Mouse (Mus musculus): ENCODE data around the gene Zfp36. TPM values are rescaled to one million over a fixed set of nuclear protein-coding genes. Genes with fewer than 3 reads are reported as not detected.

The Zfp36 gene
- 4.7 and 6.3 TPM in 2 replicates for polyA plus RNA-seq (2015; fragmentation: Nextera tagmentation; extraction: Ambion mirVana)

DNA sequence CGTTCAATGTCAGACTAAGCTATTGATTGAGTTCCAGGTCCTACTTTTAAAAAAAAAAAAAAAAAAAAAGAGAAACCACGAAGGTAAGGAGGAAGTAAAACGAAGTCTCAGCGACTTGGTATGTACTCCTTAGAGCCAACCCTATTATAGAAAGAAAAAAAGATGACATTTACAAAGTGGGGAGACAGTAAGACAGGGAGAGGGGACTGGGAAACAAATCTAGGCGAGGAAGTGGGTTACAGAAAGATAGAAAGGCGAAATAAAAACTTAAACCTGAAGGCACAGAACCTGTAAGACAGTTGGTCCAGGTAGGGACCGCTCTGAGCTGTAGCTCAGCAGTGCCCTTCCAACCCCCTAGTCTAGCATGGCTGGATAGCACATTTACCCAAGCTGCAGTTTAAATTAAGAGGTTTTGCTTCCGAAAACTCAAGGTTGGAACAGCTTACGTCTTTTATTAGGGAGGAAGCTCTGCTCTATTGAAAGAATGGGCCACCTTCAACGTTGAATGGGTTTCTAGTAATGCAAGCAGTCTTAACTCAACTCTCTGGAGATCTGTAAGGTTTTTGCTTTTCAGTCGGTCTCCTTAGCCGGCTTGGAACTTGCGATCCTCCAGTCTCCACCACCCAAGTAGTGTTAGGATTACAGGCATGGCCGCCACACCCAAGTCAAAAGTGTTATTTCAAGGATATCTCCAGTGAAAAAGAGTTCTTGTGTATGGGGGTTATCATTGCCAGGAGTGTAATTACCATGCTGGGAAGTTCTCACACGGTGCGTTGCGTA, at the start of gene Zfp36:
Zfp36 (minus strand) TSS at position 17 of the 780 bp plus-strand sequence.
- Histone ChIP-seq H3K4me1 (replicated peaks) (peaks cover 95% of the 10 kb centered on the region), H3K4me2 (peak within 1 kb of the TSS; percentile 92)
- WGBS (ENCODE audit: insufficient replicate concordance), result 27% methylated on average over 17 of the region's 17 CpGs

DNA sequence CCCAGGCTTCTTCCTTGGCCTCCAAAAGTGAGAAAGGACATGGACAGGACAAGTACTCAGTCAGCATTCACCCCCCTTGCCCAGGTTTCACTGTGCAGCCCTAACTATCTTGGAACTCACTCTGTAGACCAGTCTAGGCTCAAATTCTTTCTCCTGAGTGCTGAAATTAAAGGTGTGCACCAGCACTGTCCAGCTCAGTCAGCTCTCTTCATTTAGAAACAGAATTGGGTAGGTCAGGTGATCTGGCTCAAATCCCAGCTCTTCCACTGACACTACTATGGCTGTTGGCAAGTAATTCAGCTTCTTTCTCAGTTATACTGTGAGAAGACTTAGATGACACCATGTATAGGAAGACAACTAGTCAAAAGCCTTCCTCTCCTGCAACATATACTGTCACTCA, 47.7 kb upstream of the Zfp36 start:
- Histone ChIP-seq H3K9ac (no peak overlapping the region), H3K9me3 (replicated peaks) (no peaks in the 10 kb centered on the region), H3K4me2 (no peak overlapping the region), H3K36me3 (peaks cover 26% of the 10 kb centered on the region), H3K4me3 (replicated peaks) (no peak overlapping the region), H3K27ac (no peak overlapping the region), H3K27me3 (no peaks in the 10 kb centered on the region), H3K4me1 (replicated peaks) (peaks cover 37% of the 10 kb centered on the region)
- DNase-seq, result no peak
- no peak for ATAC-seq (ENCODE audit: low read depth)

More for the DNA sequence above, at the start of gene Zfp36:
- Histone ChIP-seq H3K9me3 (replicated peaks) (no peaks in the 10 kb centered on the region), H3K27ac (peak within 1 kb of the TSS; percentile 89), H3K36me3 (peaks cover 13% of the 10 kb centered on the region), H3K4me3 (replicated peaks) (peak within 1 kb of the TSS; percentile 68), H3K27me3 (no peaks in the 10 kb centered on the region), H3K9ac (peak within 1 kb of the TSS; percentile 81)
- DNase-seq (no peak), ATAC-seq (ENCODE audit: low read depth) (no peak)

DNA sequence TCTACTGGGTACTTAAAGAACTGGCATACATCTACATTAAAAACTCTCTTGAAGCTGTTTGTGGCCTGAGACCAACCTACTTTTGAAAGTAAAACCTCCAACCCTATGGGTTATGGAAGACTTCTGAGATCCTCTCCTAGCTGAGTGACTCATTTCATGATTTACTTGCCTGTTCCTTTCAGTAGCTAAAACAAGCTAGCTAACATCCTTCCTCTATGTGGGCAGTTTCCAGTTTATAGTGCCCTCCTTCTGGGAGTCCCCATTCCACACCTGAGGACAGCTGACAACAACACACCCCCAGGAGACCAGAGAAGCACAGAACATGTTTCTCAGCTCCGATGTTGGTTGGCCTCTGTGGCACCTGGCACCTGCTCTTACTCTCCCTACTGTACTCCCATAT, 43.0 kb upstream of the Zfp36 start:
- Histone ChIP-seq H3K4me3 (replicated peaks) (no peak overlapping the region), H3K36me3 (peaks cover 60% of the 10 kb centered on the region), H3K9ac (no peak overlapping the region), H3K4me2 (no peak overlapping the region), H3K9me3 (replicated peaks) (no peaks in the 10 kb centered on the region), H3K27me3 (no peaks in the 10 kb centered on the region), H3K27ac (no peak overlapping the region), H3K4me1 (replicated peaks) (0 out of 2 replicates have a peak, but pooled peaks cover 3% of the 10 kb centered on the region)
- DNase-seq (no peak), ATAC-seq (ENCODE audit: low read depth) (no peak)
- WGBS (ENCODE audit: insufficient replicate concordance), result 88% methylated on average over 1 of the region's 1 CpGs

DNA sequence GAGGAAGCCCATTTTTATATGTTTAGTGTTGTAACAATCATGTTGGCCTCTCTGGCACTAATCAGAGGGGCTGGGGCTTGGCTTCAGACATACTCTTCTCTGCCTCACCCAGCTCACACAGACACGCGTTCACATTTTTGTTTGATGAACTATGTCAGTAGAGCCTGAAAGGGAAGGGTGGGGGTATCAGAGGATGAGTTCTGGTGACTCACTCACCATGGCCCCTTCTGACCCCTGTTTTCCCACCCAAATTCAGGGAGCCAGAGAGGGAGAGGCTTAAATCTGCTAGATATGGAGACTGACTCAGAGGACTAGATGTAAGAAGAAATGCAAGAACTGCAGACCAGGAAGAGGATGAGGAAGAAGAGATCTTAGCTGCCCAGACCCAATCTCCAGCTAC, 39.4 kb upstream of the Zfp36 start:
- WGBS (ENCODE audit: insufficient replicate concordance), result 96% methylated on average over 2 of the region's 2 CpGs
- Histone ChIP-seq H3K27ac (no peak overlapping the region), H3K4me3 (replicated peaks) (no peak overlapping the region), H3K4me2 (no peak overlapping the region), H3K4me1 (replicated peaks) (0 out of 2 replicates have a peak, but pooled peaks cover 3% of the 10 kb centered on the region), H3K27me3 (no peaks in the 10 kb centered on the region), H3K36me3 (peaks cover 94% of the 10 kb centered on the region), H3K9ac (no peak overlapping the region), H3K9me3 (replicated peaks) (no peaks in the 10 kb centered on the region)
- ATAC-seq (ENCODE audit: low read depth), result no peak
- no peak for DNase-seq

DNA sequence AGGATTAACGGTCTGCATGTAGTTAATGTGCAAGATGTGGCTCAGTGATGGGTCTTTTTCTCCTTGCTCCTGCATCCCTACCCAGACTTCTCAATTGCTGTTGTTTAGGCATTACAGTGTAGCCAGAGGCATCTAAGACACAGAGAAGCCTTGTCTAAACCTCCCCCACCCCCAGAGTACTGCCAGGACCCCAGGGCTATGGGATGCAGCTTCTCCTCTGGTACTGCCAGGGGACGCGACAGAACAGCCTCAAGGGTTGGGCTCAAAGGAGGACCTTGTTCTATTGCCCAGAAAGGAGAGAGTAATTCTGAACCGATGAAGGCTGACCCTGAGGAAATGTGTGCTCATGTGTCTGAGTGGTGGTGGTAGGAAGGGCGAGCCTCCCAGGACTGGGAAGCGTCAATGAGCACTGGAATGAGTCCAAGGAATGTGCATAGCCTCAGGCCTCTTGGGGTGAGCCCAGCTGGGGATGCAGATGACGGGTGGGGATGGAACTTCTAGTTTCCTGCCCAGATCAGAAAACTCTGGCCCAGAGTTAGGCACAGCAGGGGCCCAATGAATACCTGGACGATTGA, 38.1 kb upstream of the Zfp36 start:
- peaks cover 99% of the 10 kb centered on the region for H3K36me3 ChIP-seq
- ATAC-seq (ENCODE audit: low read depth), result no peak
- 89% methylated on average over 8 of the region's 8 CpGs for WGBS (ENCODE audit: insufficient replicate concordance)

DNA sequence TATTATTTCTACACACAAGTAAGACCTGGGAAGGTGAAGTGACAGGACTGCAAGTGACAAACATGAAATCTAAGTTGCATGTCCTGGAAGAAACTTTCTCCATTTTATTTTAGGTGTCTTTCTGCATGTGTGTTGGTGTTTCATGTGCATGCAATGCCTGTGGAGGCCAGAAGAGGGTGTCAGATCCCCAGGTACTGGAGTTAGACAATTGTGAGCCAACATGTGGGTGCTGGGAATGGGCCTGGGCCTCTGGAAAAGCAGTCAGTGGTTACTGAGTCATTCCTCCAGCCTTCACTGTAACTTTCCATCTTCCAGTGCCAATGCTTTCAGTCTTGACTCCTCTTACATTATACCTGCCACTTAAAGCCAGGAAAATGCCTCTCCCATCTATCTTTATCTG, 37.3 kb upstream of the Zfp36 start:
- Histone ChIP-seq H3K27ac (no peak overlapping the region), H3K27me3 (no peaks in the 10 kb centered on the region), H3K9me3 (replicated peaks) (no peaks in the 10 kb centered on the region), H3K4me1 (replicated peaks) (0 out of 2 replicates have a peak, but pooled peaks cover 3% of the 10 kb centered on the region), H3K4me2 (no peak overlapping the region), H3K4me3 (replicated peaks) (no peak overlapping the region), H3K36me3 (peaks cover 99% of the 10 kb centered on the region), H3K9ac (no peak overlapping the region)
- ATAC-seq (ENCODE audit: low read depth) (no peak), DNase-seq (no peak)

More for the DNA sequence above, 38.1 kb upstream of the Zfp36 start:
- Histone ChIP-seq H3K9ac (no peak overlapping the region), H3K4me3 (replicated peaks) (no peak overlapping the region), H3K9me3 (replicated peaks) (no peaks in the 10 kb centered on the region), H3K27me3 (no peaks in the 10 kb centered on the region), H3K4me1 (replicated peaks) (0 out of 2 replicates have a peak, but pooled peaks cover 3% of the 10 kb centered on the region), H3K4me2 (no peak overlapping the region), H3K27ac (no peak overlapping the region)
- DNase-seq, result no peak

DNA sequence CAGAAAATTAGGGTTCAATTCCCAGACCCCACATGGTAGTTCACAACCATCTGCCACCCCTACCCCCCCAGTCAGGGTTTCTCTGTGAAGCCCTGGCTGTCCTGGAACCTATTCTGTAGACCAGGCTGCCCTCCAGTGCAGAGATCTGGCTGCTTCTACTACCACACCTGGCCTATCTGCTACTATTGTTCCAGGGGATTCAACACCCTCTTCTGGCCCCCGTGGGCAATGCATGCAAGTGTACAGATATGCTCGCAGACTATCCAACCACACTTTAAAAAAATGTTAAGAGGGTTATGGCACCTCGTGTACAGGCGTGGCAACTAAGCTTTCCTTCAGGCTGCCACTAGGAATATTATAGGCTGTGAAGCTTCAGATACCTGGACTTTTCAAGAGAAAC, 32.8 kb upstream of the Zfp36 start:
- WGBS (ENCODE audit: insufficient replicate concordance), result 69% methylated on average over 4 of the region's 4 CpGs
- Histone ChIP-seq H3K4me1 (replicated peaks) (no peaks in the 10 kb centered on the region; the same call in 1 of the 2 replicates), H3K27ac (no peak overlapping the region), H3K9me3 (replicated peaks) (no peaks in the 10 kb centered on the region), H3K27me3 (no peaks in the 10 kb centered on the region), H3K9ac (no peak overlapping the region), H3K36me3 (peaks cover 91% of the 10 kb centered on the region), H3K4me2 (no peak overlapping the region), H3K4me3 (replicated peaks) (no peak overlapping the region)
- ATAC-seq (ENCODE audit: low read depth) (no peak), DNase-seq (no peak)

DNA sequence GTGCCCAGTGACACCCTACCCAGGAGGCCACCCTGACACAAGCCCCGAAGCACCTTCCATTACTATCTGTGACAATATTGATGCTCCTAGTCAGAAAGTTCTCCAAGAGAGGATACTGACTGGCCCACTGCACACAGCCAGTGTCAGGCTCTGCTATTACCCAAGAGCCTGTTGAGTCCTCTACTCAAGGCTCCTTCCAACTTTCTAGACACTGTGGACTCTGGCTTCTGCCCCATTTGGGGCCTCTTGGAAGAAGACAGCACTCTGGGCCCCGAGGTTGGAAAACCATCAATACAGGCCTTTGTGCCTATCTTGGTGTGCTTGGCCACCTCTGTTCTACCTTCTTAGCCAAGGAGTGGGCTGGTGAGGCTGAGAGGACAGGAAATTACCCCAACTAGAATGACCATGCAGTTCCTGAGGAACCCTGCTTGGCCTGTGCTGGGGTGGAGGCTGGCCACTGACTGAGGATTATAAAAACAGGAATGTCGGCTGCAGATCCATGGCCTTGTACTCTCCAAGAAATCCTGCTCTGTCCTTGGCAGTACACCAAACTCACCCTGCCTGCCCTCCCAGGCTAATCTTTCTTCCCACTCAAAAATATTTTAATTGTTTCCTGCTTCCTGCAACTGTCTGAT, 30.9 kb upstream of the Zfp36 start:
- Histone ChIP-seq H3K27ac (peak overlapping the region; percentile 15; the same call in 1 of the 2 replicates), H3K36me3 (peaks cover 91% of the 10 kb centered on the region), H3K4me1 (replicated peaks) (no peaks in the 10 kb centered on the region; the same call in 1 of the 2 replicates), H3K4me3 (replicated peaks) (no peak overlapping the region), H3K27me3 (no peaks in the 10 kb centered on the region), H3K9me3 (replicated peaks) (no peaks in the 10 kb centered on the region), H3K4me2 (no peak overlapping the region), H3K9ac (no peak overlapping the region)
- ATAC-seq (ENCODE audit: low read depth) (no peak), DNase-seq (no peak)
- whole genome bisulfite sequencing (ENCODE audit: insufficient replicate concordance), result 81% methylated on average over 3 of the region's 3 CpGs

DNA sequence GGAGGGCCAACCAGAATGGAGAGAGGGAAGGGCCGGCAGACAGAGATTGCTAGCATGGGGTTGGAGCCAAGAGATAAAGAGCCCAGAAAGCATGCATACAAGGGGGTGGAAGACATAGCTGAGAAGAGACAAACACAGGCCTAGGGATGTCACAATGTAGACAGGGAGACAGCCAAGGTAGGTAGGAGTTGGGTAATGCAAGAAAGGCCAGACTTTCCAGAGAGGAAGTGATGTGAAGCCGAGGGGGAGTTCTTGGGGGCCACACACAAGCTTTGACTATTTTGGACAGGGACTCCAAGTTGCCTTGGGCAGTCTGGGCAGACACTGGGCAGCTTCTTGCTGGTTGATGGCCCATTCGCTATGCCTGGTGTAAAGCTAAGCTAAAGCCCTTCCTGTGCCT, 21.9 kb upstream of the Zfp36 start:
- WGBS (ENCODE audit: insufficient replicate concordance), result 58% methylated on average over 3 of the region's 3 CpGs
- no peak; the same call in 1 of the 2 replicates for ATAC-seq (ENCODE audit: low read depth)
- peaks cover 97% of the 10 kb centered on the region for H3K36me3 ChIP-seq

DNA sequence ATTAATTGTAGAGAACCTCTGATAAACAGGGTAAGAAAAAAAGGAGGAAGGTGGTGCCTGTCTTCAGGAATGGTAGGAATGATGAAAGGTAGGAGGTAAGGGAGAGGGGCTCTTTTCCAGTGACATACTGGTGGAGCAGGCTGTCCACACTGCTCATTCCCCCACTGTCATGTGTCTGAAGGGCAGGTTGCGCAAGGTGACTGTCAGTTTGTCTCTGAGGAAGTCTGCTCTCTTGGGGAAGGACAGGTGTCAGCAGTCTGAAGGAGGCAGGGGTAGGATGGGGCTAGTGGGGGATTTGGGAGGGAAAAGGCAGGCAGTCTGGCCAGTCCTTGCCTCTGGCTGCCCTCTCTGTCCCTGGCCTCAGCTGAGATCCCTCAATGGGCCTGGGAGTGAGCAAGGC, 21.0 kb upstream of the Zfp36 start:
- 96% methylated on average over 1 of the region's 1 CpGs for WGBS (ENCODE audit: insufficient replicate concordance)
- H3K27ac ChIP-seq, result peak overlapping the region; percentile 11; the same call in 1 of the 2 replicates
- ATAC-seq (ENCODE audit: low read depth), result no peak

More for the DNA sequence above, 21.9 kb upstream of the Zfp36 start:
- H3K4me3 ChIP-seq (replicated peaks), result no peak overlapping the region
- H3K9me3 ChIP-seq (replicated peaks), result no peaks in the 10 kb centered on the region
- H3K4me1 ChIP-seq (replicated peaks), result peaks cover 8% of the 10 kb centered on the region
- H3K9ac ChIP-seq, result no peak overlapping the region
- no peaks in the 10 kb centered on the region for H3K27me3 ChIP-seq
- no peak overlapping the region for H3K4me2 ChIP-seq
- DNase-seq, result no peak
- H3K27ac ChIP-seq, result no peak overlapping the region

DNA sequence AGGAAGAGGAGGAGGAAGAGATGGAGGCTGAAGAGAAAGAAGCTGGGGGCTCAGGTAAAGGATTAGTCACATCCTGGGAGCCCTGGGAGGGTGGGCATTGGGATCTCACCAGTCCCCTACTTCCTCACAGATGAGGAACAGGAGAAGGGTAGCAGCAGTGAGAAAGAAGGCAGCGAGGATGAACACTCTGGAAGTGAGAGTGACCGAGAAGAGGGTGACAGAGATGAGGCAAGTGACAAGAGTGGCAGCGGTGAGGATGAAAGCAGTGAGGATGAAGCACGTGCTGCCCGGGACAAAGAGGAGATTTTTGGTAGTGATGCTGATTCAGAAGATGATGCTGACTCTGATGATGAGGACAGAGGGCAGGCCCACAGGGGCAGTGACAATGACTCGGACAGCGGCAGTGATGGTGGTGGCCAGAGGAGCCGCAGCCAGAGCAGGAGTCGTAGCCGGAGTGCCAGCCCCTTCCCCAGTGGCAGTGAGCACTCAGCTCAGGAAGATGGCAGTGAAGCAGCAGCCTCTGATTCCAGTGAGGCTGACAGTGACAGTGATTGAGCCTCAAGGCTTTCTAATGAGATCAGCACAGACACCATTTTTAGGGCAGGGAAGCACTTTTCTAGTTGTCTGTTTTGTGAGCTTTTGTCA, 18.8 kb upstream of the Zfp36 start:
- ATAC-seq (ENCODE audit: low read depth) (no peak), DNase-seq (no peak)
- Histone ChIP-seq H3K27me3 (no peaks in the 10 kb centered on the region), H3K27ac (no peak overlapping the region), H3K4me1 (replicated peaks) (peaks cover 11% of the 10 kb centered on the region), H3K4me3 (replicated peaks) (no peak overlapping the region), H3K4me2 (no peak overlapping the region), H3K9me3 (replicated peaks) (no peaks in the 10 kb centered on the region), H3K9ac (no peak overlapping the region), H3K36me3 (peaks cover 90% of the 10 kb centered on the region)
- 85% methylated on average over 10 of the region's 10 CpGs for WGBS (ENCODE audit: insufficient replicate concordance)

More for the DNA sequence above, 21.0 kb upstream of the Zfp36 start:
- Histone ChIP-seq H3K4me2 (no peak overlapping the region), H3K9ac (no peak overlapping the region), H3K4me1 (replicated peaks) (peaks cover 8% of the 10 kb centered on the region), H3K27me3 (no peaks in the 10 kb centered on the region), H3K9me3 (replicated peaks) (no peaks in the 10 kb centered on the region), H3K36me3 (peaks cover 97% of the 10 kb centered on the region), H3K4me3 (replicated peaks) (no peak overlapping the region)
- no peak for DNase-seq
